Mouse (Mus musculus): ENCODE results near the gene Rbm6. TPM values are rescaled to one million over a fixed set of nuclear protein-coding genes. Genes with fewer than 3 reads are reported as not detected.

The Rbm6 gene
- polyA plus RNA-seq, 1 experiment from 2014 or later: 48.8 TPM

DNA sequence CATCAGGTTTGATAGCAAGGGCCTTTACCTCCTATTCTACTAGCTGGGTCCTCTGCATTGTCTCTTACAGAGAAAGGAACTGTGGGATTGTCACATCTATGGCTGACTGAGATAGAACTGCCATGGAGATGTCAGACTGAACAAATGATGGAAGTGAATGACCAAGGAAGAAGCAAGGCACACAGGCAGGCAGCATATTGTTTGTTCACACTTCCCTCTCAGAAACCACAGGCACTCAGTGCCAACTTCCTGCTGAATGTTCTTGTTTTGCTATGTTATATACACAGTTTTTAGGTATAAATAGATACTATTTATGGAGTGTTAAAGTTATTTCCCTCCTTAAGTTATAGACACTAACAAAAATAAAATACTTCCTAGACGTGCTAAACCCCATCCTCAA is 125.7 kb downstream of the Rbm6 start:
- Histone ChIP-seq H3K4me2 (ENCODE audit: low read depth, low read length) (no peak overlapping the region), H3K36me3 (ENCODE audit: control insufficient read depth, insufficient read depth) (peaks cover 91% of the 10 kb centered on the region), H3K9ac (ENCODE audit: low read length) (no peak overlapping the region), H3K9me3 (replicated peaks; ENCODE audit: control insufficient read depth, low read length) (no peaks in the 10 kb centered on the region), H3K4me1 (ENCODE audit: control insufficient read depth, insufficient read depth, low read length) (peaks cover 4% of the 10 kb centered on the region), H3K4me3 (ENCODE audit: low read length) (no peak overlapping the region), H3K27me3 (ENCODE audit: control insufficient read depth, insufficient read depth, low read length) (no peaks in the 10 kb centered on the region), H3K27ac (ENCODE audit: low read length) (no peak overlapping the region)
- no peak for ATAC-seq (replicated peaks; ENCODE audit: extremely low read depth, insufficient read depth, low FRiP score)
- 92% methylated on average over 1 of the region's 1 CpGs for WGBS

- WGBS: 95% methylated on average over 3 of the region's 3 CpGs
- no peak overlapping the region for H3K4me3 ChIP-seq (ENCODE audit: low read length)
- peaks cover 92% of the 10 kb centered on the region for H3K36me3 ChIP-seq (ENCODE audit: control insufficient read depth, insufficient read depth)
- ATAC-seq (replicated peaks; ENCODE audit: extremely low read depth, insufficient read depth, low FRiP score): no peak
- no peak overlapping the region for H3K27ac ChIP-seq (ENCODE audit: low read length)
- H3K9ac ChIP-seq (ENCODE audit: low read length): no peak overlapping the region
- no peaks in the 10 kb centered on the region for H3K27me3 ChIP-seq (ENCODE audit: control insufficient read depth, insufficient read depth, low read length)
- peaks cover 4% of the 10 kb centered on the region for H3K4me1 ChIP-seq (ENCODE audit: control insufficient read depth, insufficient read depth, low read length)
- no peaks in the 10 kb centered on the region for H3K9me3 ChIP-seq (replicated peaks; ENCODE audit: control insufficient read depth, low read length)
- no peak overlapping the region for H3K4me2 ChIP-seq (ENCODE audit: low read depth, low read length)
These were observed 126.4 kb downstream of the Rbm6 start for GRCm38 (mm10) chr9:107746679-107747078.

DNA sequence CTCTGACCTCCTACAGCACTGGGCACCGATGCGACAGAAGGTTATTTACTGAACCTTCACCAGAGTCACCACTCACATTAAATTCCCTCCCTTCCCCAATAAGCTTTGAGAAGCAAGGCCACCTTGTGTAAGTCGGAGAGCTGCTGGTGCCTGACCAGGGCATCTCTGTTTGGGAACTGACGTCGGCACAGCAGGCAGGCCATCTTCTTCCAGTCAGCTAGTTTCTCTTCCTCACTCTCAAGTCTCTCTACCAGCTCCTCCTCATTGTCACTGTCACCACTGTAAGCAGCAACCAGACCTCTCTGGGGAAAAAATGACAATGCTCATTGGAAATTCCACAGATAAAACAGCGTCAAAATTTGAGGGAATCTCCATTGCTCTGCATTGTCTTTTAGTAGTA is 129.0 kb downstream of the Rbm6 start:
- 93% methylated on average over 6 of the region's 6 CpGs for WGBS
- Histone ChIP-seq H3K9ac (ENCODE audit: low read length) (no peak overlapping the region), H3K9me3 (replicated peaks; ENCODE audit: control insufficient read depth, low read length) (no peaks in the 10 kb centered on the region), H3K4me2 (ENCODE audit: low read depth, low read length) (no peak overlapping the region), H3K27ac (ENCODE audit: low read length) (no peak overlapping the region), H3K36me3 (ENCODE audit: control insufficient read depth, insufficient read depth) (peaks cover 91% of the 10 kb centered on the region), H3K4me3 (ENCODE audit: low read length) (no peak overlapping the region), H3K4me1 (ENCODE audit: control insufficient read depth, insufficient read depth, low read length) (peaks cover 4% of the 10 kb centered on the region), H3K27me3 (ENCODE audit: control insufficient read depth, insufficient read depth, low read length) (no peaks in the 10 kb centered on the region)
- no peak for ATAC-seq (replicated peaks; ENCODE audit: extremely low read depth, insufficient read depth, low FRiP score)

DNA sequence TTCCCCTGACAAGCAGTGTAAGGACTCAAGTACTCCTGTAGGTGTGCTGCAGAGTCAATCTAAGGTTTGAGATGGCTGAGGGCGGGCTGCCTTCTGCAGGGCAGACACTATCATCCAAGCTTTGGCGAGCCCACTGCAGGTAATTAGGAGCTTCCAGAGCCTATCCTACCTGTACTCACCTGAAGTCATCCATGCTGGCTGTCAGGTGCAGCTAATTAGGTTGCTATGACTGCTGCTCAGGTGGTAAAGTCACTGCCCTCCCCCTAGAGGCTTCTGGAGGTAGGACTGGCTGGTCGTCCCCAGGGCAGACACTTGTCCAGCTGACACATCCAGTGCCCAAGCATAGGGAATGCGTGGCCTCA is 134.2 kb downstream of the Rbm6 start:
- no peak overlapping the region for H3K9ac ChIP-seq (ENCODE audit: low read length)
- H3K36me3 ChIP-seq (ENCODE audit: control insufficient read depth, insufficient read depth): peaks cover 49% of the 10 kb centered on the region
- ATAC-seq (replicated peaks; ENCODE audit: extremely low read depth, insufficient read depth, low FRiP score): peak; percentile 32; the same call in 1 of the 2 replicates
- no peak overlapping the region for H3K4me3 ChIP-seq (ENCODE audit: low read length)
- peaks cover 23% of the 10 kb centered on the region for H3K27me3 ChIP-seq (ENCODE audit: control insufficient read depth, insufficient read depth, low read length)
- peaks cover 15% of the 10 kb centered on the region for H3K4me1 ChIP-seq (ENCODE audit: control insufficient read depth, insufficient read depth, low read length)
- WGBS: 53% methylated on average over 4 of the region's 4 CpGs
- no peak overlapping the region for H3K4me2 ChIP-seq (ENCODE audit: low read depth, low read length)
- H3K27ac ChIP-seq (ENCODE audit: low read length): no peak overlapping the region
- no peaks in the 10 kb centered on the region for H3K9me3 ChIP-seq (replicated peaks; ENCODE audit: control insufficient read depth, low read length)

DNA sequence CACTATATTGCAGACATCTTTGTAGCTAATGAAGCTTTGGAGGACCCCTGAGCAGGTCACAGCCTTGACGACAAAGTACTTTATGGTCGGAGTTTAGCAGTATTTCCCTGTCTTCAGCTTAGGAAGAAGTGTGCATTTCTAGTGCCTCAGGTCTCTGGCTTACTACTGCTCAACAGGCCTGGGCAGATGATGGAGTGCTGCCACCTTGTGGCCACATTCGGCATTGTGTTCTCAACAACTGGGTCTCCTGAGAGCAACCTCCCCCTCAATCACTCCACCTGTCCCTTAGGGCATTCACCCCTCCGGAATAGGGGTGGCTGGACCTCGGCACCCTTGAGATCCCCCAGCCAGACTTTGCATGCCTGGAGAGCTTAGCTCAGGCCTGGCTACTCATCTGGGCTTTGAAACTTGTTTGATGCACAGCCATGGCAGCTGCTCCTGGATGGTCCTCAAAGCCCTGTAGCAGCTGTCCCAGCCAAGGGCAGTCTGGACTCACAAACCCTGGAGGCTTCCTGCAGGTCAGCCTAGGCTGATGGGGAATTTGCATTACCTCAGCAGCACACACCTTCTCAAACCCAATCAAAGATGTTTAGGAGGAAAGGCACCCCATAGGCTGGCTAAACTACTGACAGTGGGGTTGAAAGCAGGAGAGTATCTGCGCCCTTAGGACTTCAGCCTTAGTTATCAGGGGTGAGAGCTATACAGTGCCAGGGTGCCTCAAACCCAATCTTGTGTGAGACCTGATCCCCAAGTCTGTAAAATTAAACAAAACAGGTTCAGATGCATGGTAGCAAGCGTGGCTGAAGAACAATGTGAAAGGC is 134.8 kb downstream of the Rbm6 start:
- WGBS: 21% methylated on average over 7 of the region's 7 CpGs
- no peak overlapping the region for H3K9ac ChIP-seq (ENCODE audit: low read length)
- peaks cover 26% of the 10 kb centered on the region for H3K27me3 ChIP-seq (ENCODE audit: control insufficient read depth, insufficient read depth, low read length)
- H3K9me3 ChIP-seq (replicated peaks; ENCODE audit: control insufficient read depth, low read length): no peaks in the 10 kb centered on the region
- peak; percentile 63 for ATAC-seq (replicated peaks; ENCODE audit: extremely low read depth, insufficient read depth, low FRiP score)
- no peak overlapping the region for H3K4me2 ChIP-seq (ENCODE audit: low read depth, low read length)
- H3K36me3 ChIP-seq (ENCODE audit: control insufficient read depth, insufficient read depth): peaks cover 44% of the 10 kb centered on the region
- no peak overlapping the region for H3K27ac ChIP-seq (ENCODE audit: low read length)
- peaks cover 15% of the 10 kb centered on the region for H3K4me1 ChIP-seq (ENCODE audit: control insufficient read depth, insufficient read depth, low read length)
- no peak overlapping the region for H3K4me3 ChIP-seq (ENCODE audit: low read length)

DNA sequence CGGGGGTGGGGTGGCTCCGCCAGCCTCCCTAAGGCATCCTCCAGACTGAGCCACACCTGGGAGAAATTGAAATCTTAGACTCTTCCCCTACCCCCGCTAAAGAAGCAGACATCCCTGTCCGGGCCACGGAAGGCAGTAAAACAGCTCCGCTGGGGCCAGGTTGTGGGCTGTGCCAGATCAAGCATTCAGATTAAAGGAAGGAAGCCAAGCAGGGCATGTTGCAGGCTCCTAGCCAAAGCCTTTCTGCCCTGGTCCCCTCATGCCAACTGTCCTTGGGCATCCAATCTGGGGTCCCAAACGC is 136.9 kb downstream of the Rbm6 start:
- peaks cover 26% of the 10 kb centered on the region for H3K27me3 ChIP-seq (ENCODE audit: control insufficient read depth, insufficient read depth, low read length)
- H3K4me2 ChIP-seq (ENCODE audit: low read depth, low read length): peak overlapping the region; percentile 10; the same call in 1 of the 2 replicates
- peaks cover 15% of the 10 kb centered on the region for H3K4me1 ChIP-seq (ENCODE audit: control insufficient read depth, insufficient read depth, low read length)
- peak; percentile 32; the same call in 1 of the 2 replicates for ATAC-seq (replicated peaks; ENCODE audit: extremely low read depth, insufficient read depth, low FRiP score)
- no peak overlapping the region for H3K27ac ChIP-seq (ENCODE audit: low read length)
- no peaks in the 10 kb centered on the region for H3K9me3 ChIP-seq (replicated peaks; ENCODE audit: control insufficient read depth, low read length)
- H3K36me3 ChIP-seq (ENCODE audit: control insufficient read depth, insufficient read depth): peaks cover 24% of the 10 kb centered on the region
- no peak overlapping the region for H3K9ac ChIP-seq (ENCODE audit: low read length)
- WGBS: 1% methylated on average over 7 of the region's 7 CpGs
- H3K4me3 ChIP-seq (ENCODE audit: low read length): no peak overlapping the region

- Histone ChIP-seq H3K9ac (ENCODE audit: low read length) (no peak overlapping the region; the same call in 1 of the 2 replicates), H3K4me3 (ENCODE audit: low read length) (no peak overlapping the region), H3K27ac (ENCODE audit: low read length) (no peak overlapping the region), H3K9me3 (replicated peaks; ENCODE audit: control insufficient read depth, low read length) (no peaks in the 10 kb centered on the region), H3K27me3 (ENCODE audit: control insufficient read depth, insufficient read depth, low read length) (peaks cover 26% of the 10 kb centered on the region), H3K36me3 (ENCODE audit: control insufficient read depth, insufficient read depth) (peaks cover 18% of the 10 kb centered on the region), H3K4me2 (ENCODE audit: low read depth, low read length) (peak overlapping the region; percentile 10; the same call in 1 of the 2 replicates), H3K4me1 (ENCODE audit: control insufficient read depth, insufficient read depth, low read length) (peaks cover 15% of the 10 kb centered on the region)
- 11% methylated on average over 16 of the region's 17 CpGs for WGBS
- ATAC-seq (replicated peaks; ENCODE audit: extremely low read depth, insufficient read depth, low FRiP score): no peak; the same call in 1 of the 2 replicates
These were observed 137.5 kb downstream of the Rbm6 start for GRCm38 (mm10) chr9:107735356-107736184.

DNA sequence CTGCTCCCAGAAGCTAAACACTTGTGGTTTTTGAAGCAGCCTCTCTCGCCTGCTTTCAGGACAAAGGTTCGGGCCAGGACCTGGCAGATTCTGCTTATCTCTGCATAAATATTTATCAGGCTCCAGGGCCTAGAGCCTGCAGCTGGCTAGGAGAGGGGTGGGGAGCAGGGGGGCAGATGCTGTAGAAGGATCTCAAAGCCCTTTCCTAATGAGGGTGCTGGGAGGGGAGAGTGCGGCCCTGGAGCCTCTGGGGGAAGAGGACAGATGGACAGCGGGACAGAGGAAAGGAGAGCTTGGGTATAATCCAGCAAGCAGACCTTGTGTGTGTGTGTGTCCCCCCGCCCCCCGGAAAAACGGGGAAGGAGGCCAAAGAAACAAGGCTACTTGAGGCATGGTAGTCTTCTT is 138.5 kb downstream of the Rbm6 start:
- ATAC-seq (replicated peaks; ENCODE audit: extremely low read depth, insufficient read depth, low FRiP score): no peak
- no peak overlapping the region for H3K27ac ChIP-seq (ENCODE audit: low read length)

GRCm38 (mm10) chr9:107729709-107730108 is 143.3 kb downstream of the Rbm6 start:
- H3K9me3 ChIP-seq (replicated peaks; ENCODE audit: control insufficient read depth, low read length): no peaks in the 10 kb centered on the region
- 0 out of 2 replicates have a peak, but pooled peaks cover 3% of the 10 kb centered on the region for H3K4me1 ChIP-seq (ENCODE audit: control insufficient read depth, insufficient read depth, low read length)
- H3K36me3 ChIP-seq (ENCODE audit: control insufficient read depth, insufficient read depth): no peaks in the 10 kb centered on the region
- 61% methylated on average over 3 of the region's 3 CpGs for WGBS
- no peak overlapping the region for H3K9ac ChIP-seq (ENCODE audit: low read length)
- no peak overlapping the region for H3K27ac ChIP-seq (ENCODE audit: low read length)
- peaks cover 9% of the 10 kb centered on the region for H3K27me3 ChIP-seq (ENCODE audit: control insufficient read depth, insufficient read depth, low read length)
- H3K4me2 ChIP-seq (ENCODE audit: low read depth, low read length): no peak overlapping the region
- no peak for ATAC-seq (replicated peaks; ENCODE audit: extremely low read depth, insufficient read depth, low FRiP score)
- H3K4me3 ChIP-seq (ENCODE audit: low read length): no peak overlapping the region

More for the DNA sequence above, 138.5 kb downstream of the Rbm6 start:
- peaks cover 15% of the 10 kb centered on the region for H3K4me1 ChIP-seq (ENCODE audit: control insufficient read depth, insufficient read depth, low read length)
- H3K27me3 ChIP-seq (ENCODE audit: control insufficient read depth, insufficient read depth, low read length): peaks cover 26% of the 10 kb centered on the region
- no peak overlapping the region for H3K4me3 ChIP-seq (ENCODE audit: low read length)
- H3K9me3 ChIP-seq (replicated peaks; ENCODE audit: control insufficient read depth, low read length): no peaks in the 10 kb centered on the region
- WGBS: 34% methylated on average over 7 of the region's 7 CpGs
- H3K4me2 ChIP-seq (ENCODE audit: low read depth, low read length): no peak overlapping the region
- no peak overlapping the region for H3K9ac ChIP-seq (ENCODE audit: low read length)
- H3K36me3 ChIP-seq (ENCODE audit: control insufficient read depth, insufficient read depth): peaks cover 9% of the 10 kb centered on the region
